Mouse (Mus musculus): ENCODE results near the gene Evi5.

The Evi5 gene

GRCm38 (mm10) chr5:107802621-107803020 lies 72.3 kb downstream of the Evi5 start:
- DNase-seq (ENCODE audit: low read depth, low spot score), result no peak

GRCm38 (mm10) chr5:107801234-107801633 lies 73.7 kb downstream of the Evi5 start:
- DNase-seq (ENCODE audit: low read depth, low spot score), result no peak

DNA sequence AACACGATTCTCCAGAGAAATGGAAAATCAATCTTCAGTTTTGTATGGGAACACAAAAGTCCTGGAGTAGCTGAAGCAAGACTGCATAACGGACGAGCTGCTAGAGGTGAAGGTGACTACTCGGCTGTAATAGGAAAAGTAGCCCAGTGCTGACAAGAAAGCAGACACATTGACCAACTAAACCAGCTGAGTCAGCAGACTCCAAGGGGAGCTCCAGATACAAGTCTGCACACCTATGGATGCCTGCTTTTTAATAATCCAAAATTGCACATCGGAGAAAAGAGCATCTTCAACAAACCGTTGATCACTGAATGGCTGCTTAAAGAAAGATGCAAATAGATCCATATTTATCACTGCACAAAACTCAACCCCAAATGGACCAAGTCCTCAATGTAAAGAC lies 76.6 kb downstream of the Evi5 start:
- DNase-seq (ENCODE audit: low read depth, low spot score), result no peak

- DNase-seq (ENCODE audit: low read depth, low spot score), result no peak
Measured at GRCm38 (mm10) chr5:107793927-107794326, 81.0 kb downstream of the Evi5 start.

DNA sequence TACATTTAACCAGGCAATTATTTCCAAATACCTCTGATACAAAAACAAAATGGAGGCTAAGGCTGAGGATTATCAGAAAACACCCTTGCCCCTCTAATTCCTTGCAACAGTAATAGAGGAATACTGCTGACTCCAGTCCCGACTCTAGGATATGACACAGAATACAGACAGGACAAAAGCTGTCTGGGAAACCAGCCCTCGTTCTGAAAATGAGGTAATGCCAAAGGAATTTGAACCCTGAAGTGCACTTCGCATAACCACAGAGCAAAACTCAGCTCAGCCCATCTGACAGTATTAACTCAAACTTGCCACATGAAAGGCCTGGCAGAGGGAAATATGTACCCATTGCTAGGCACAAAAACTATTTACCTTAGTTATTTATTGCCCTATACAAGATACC lies 81.6 kb downstream of the Evi5 start:
- DNase-seq (ENCODE audit: low read depth, low spot score), result no peak

- DNase-seq (ENCODE audit: low read depth, low spot score), result no peak
Measured at GRCm38 (mm10) chr5:107792516-107792915, 82.4 kb downstream of the Evi5 start.

- DNase-seq (ENCODE audit: low read depth, low spot score), result no peak
Measured at GRCm38 (mm10) chr5:107791966-107792365, 82.9 kb downstream of the Evi5 start.

GRCm38 (mm10) chr5:107789492-107789891 lies 85.4 kb downstream of the Evi5 start:
- no peak for DNase-seq (ENCODE audit: low read depth, low spot score)

DNA sequence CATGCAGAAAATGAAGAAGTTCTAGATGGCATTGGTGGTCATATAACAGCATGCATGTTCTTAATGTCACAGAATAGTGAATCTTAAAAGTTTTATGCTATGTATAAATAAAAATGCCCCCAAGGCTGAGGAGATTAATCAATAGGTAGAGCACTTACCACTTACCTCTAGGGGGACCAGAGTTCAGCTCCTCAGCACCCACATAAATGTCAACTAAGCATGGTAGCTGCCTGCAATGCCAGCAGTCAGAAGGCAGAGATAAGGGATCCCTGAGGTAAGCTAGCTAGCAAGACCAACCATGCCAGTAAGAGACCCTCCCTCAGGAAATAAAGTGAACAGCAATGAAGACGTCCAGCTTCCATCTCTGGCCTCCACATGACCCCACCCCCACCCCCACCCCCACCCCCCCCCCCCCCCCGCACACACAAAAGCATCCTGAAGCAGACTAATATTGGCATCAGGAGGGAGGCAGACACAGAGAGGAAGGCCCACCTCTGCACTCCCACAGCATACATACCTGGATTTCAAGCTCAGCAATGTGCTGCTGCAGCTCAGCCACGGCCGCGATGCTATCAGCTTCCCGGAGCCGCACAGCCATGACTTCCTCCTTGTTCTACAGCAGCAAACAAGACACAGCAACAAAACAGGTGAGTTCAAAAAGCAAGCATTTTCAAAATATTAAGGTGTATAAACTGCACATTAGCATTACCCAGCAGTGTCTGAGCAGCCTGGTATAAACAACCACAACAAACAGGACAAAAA lies 87.0 kb downstream of the Evi5 start:
- no peak for DNase-seq (ENCODE audit: low read depth, low spot score)

DNA sequence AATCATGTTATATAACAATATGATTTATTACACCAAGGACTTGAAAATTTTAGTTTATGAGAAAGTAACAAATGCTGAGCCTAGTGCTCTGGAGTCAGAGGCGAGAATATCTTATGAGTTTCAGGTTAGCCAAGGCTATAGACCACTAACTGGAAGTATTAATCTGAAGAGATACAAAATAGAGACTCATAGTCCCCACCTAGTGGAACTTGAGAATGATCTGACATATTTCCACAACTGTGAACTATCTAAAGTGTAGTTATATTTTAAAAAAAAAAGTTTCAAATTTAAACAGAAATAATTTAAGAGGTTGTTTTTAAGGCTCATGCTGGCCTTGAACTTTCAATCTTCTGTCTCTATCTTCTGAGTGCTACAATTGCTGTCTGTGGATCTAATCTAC lies 92.5 kb downstream of the Evi5 start:
- DNase-seq (ENCODE audit: low read depth, low spot score), result no peak

- no peak for DNase-seq (ENCODE audit: low read depth, low spot score)
Measured at GRCm38 (mm10) chr5:107778763-107779162, 96.1 kb downstream of the Evi5 start.

- no peak for DNase-seq (ENCODE audit: low read depth, low spot score)
Measured at GRCm38 (mm10) chr5:107777545-107777830, 97.4 kb downstream of the Evi5 start.

GRCm38 (mm10) chr5:107776777-107777544 lies 97.9 kb downstream of the Evi5 start:
- DNase-seq (ENCODE audit: low read depth, low spot score), result no peak

- no peak for DNase-seq (ENCODE audit: low read depth, low spot score)
Measured at GRCm38 (mm10) chr5:107775875-107776274, 99.0 kb downstream of the Evi5 start.

GRCm38 (mm10) chr5:107772049-107772448 lies 102.9 kb downstream of the Evi5 start:
- no peak for DNase-seq (ENCODE audit: low read depth, low spot score)

DNA sequence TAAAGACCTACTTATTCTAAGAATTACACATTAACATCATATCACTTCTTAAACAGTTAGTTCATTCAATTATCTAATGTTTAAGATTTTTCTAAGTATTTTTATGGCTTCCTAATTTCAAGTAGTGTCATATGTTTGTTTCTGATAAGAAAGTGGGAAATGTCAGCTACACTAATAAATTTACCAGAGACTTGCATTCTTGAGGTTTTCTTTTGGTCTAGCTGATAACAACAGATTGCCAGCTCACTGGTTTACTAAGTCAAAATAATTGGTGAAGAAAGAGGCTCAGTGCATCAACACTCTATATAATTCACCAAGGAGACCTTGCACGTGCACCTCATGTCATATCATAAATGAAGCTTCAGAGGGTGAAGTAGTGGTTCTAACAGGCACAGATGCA lies 106.7 kb downstream of the Evi5 start:
- DNase-seq (ENCODE audit: low read depth, low spot score), result no peak

- no peak for DNase-seq (ENCODE audit: low read depth, low spot score)
Measured at GRCm38 (mm10) chr5:107765946-107766345, 109.0 kb downstream of the Evi5 start.

- no peak for DNase-seq (ENCODE audit: low read depth, low spot score)
Measured at GRCm38 (mm10) chr5:107764486-107764885, 110.4 kb downstream of the Evi5 start.

- DNase-seq (ENCODE audit: low read depth, low spot score), result no peak
Measured at GRCm38 (mm10) chr5:107763674-107764073, 111.2 kb downstream of the Evi5 start.

GRCm38 (mm10) chr5:107759121-107759520 lies 115.8 kb downstream of the Evi5 start:
- no peak for DNase-seq (ENCODE audit: low read depth, low spot score)

- DNase-seq (ENCODE audit: low read depth, low spot score), result no peak
Measured at GRCm38 (mm10) chr5:107756072-107756471, 118.8 kb downstream of the Evi5 start.

DNA sequence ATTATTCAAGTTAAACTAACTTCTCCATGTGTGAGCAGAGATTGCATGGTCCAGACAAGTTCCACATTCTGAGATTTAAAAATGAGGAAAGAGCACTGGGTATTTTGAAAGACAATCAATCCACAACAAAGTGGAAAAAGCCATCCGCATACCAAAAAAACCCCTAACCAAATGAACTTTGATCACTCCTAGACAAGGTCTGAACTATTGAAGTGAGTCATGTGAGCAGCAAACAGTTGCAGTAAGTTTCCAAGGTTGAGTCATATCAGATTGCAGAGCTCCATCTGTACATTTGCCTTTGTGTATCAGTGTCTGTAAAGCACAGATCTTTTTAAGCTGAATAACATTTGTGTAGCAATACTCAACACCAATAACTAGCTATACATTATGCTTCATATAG lies 120.2 kb downstream of the Evi5 start:
- no peak for DNase-seq (ENCODE audit: low read depth, low spot score)

GRCm38 (mm10) chr5:107753656-107754055 lies 121.3 kb downstream of the Evi5 start:
- no peak for DNase-seq (ENCODE audit: low read depth, low spot score)

All from WW6 (cell line).